Mouse (Mus musculus): ENCODE measurements around the gene Nr4a1. TPM values are rescaled to one million over a fixed set of nuclear protein-coding genes. Genes with fewer than 3 reads are reported as not detected.

Nr4a1 gene
- total and polyA plus RNA-seq, 2 experiments from 2014 or later, result 8.6 to 56.0 TPM

GRCm38 (mm10) chr15:101266132-101266963 lies 12.3 kb downstream of the Nr4a1 start:
- H3K27ac ChIP-seq (ENCODE audit: low read depth), result peak overlapping the region; percentile 91
- no peaks in the 10 kb centered on the region for H3K9me3 ChIP-seq (replicated peaks; ENCODE audit: control insufficient read depth, low read length)
- H3K9ac ChIP-seq (replicated peaks; ENCODE audit: low read depth, low read length), result peak overlapping the region; percentile 61
- peak overlapping the region; percentile 64 for H3K4me3 ChIP-seq (ENCODE audit: low read depth, low read length)
- TF ChIP-seq CTCF (IDR thresholded peaks at IDR 0.05; ENCODE audit: low read depth) (no peak; the same call in none of the 2 replicates), EP300 (IDR thresholded peaks at IDR 0.05; ENCODE audit: low read depth) (peak; percentile 84)
- DNase-seq (ENCODE audit: low spot score) (peak; percentile 95), ATAC-seq (ENCODE audit: insufficient read depth, low read depth) (peak; percentile 92)
- H3K4me1 ChIP-seq (ENCODE audit: control insufficient read depth, insufficient read depth), result peaks cover 39% of the 10 kb centered on the region
- no peaks in the 10 kb centered on the region for H3K27me3 ChIP-seq (ENCODE audit: control insufficient read depth, insufficient read depth, low read length)
- peak overlapping the region; percentile 95 for H3K4me2 ChIP-seq (ENCODE audit: low read depth, low read length)
- 2% methylated on average over 55 of the region's 57 CpGs for WGBS
- H3K36me3 ChIP-seq (replicated peaks; ENCODE audit: control insufficient read depth, insufficient read depth, low read length), result peaks cover 15% of the 10 kb centered on the region

- DNase-seq (ENCODE audit: low spot score), result no peak
- Histone ChIP-seq H3K27me3 (ENCODE audit: control insufficient read depth, insufficient read depth, low read length) (no peaks in the 10 kb centered on the region), H3K27ac (ENCODE audit: low read depth) (peak overlapping the region; percentile 52), H3K9ac (replicated peaks; ENCODE audit: low read depth, low read length) (peak overlapping the region; percentile 61), H3K4me3 (ENCODE audit: low read depth, low read length) (peak overlapping the region; percentile 64), H3K36me3 (replicated peaks; ENCODE audit: control insufficient read depth, insufficient read depth, low read length) (peaks cover 25% of the 10 kb centered on the region), H3K9me3 (replicated peaks; ENCODE audit: control insufficient read depth, low read length) (no peaks in the 10 kb centered on the region), H3K4me1 (ENCODE audit: control insufficient read depth, insufficient read depth) (peaks cover 29% of the 10 kb centered on the region), H3K4me2 (ENCODE audit: low read depth, low read length) (peak overlapping the region; percentile 95)
- 5% methylated on average over 25 of the region's 25 CpGs for WGBS
- no peak for TF ChIP-seq CTCF (IDR thresholded peaks at IDR 0.05; ENCODE audit: low read depth)
- TF ChIP-seq EP300 (IDR thresholded peaks at IDR 0.05; ENCODE audit: low read depth), result no peak
- no peak for ATAC-seq (ENCODE audit: insufficient read depth, low read depth)
Measured at GRCm38 (mm10) chr15:101267053-101268032, 13.3 kb downstream of the Nr4a1 start.

- H3K4me2 ChIP-seq (ENCODE audit: low read depth, low read length), result no peak overlapping the region
- no peak overlapping the region for H3K4me3 ChIP-seq (ENCODE audit: low read depth, low read length)
- H3K4me1 ChIP-seq (ENCODE audit: control insufficient read depth, insufficient read depth), result peaks cover 23% of the 10 kb centered on the region
- WGBS, result 87% methylated on average over 29 of the region's 29 CpGs
- no peaks in the 10 kb centered on the region for H3K9me3 ChIP-seq (replicated peaks; ENCODE audit: control insufficient read depth, low read length)
- no peak overlapping the region for H3K27ac ChIP-seq (ENCODE audit: low read depth)
- H3K36me3 ChIP-seq (replicated peaks; ENCODE audit: control insufficient read depth, insufficient read depth, low read length), result peaks cover 51% of the 10 kb centered on the region
- TF ChIP-seq EP300 (IDR thresholded peaks at IDR 0.05; ENCODE audit: low read depth) (no peak), CTCF (IDR thresholded peaks at IDR 0.05; ENCODE audit: low read depth) (no peak)
- no peaks in the 10 kb centered on the region for H3K27me3 ChIP-seq (ENCODE audit: control insufficient read depth, insufficient read depth, low read length)
- no peak for DNase-seq (ENCODE audit: low spot score)
- H3K9ac ChIP-seq (replicated peaks; ENCODE audit: low read depth, low read length), result no peak overlapping the region
- no peak for ATAC-seq (ENCODE audit: insufficient read depth, low read depth)
Measured at GRCm38 (mm10) chr15:101270101-101270820, 16.2 kb downstream of the Nr4a1 start.

- H3K4me2 ChIP-seq (ENCODE audit: low read depth, low read length), result no peak overlapping the region
- no peaks in the 10 kb centered on the region for H3K27me3 ChIP-seq (ENCODE audit: control insufficient read depth, insufficient read depth, low read length)
- H3K4me1 ChIP-seq (ENCODE audit: control insufficient read depth, insufficient read depth), result peaks cover 16% of the 10 kb centered on the region
- peaks cover 51% of the 10 kb centered on the region for H3K36me3 ChIP-seq (replicated peaks; ENCODE audit: control insufficient read depth, insufficient read depth, low read length)
- ATAC-seq (ENCODE audit: insufficient read depth, low read depth) (no peak), DNase-seq (ENCODE audit: low spot score) (no peak)
- WGBS, result 76% methylated on average over 3 of the region's 3 CpGs
- no peak overlapping the region for H3K27ac ChIP-seq (ENCODE audit: low read depth)
- no peaks in the 10 kb centered on the region for H3K9me3 ChIP-seq (replicated peaks; ENCODE audit: control insufficient read depth, low read length)
- H3K9ac ChIP-seq (replicated peaks; ENCODE audit: low read depth, low read length), result no peak overlapping the region
- no peak overlapping the region for H3K4me3 ChIP-seq (ENCODE audit: low read depth, low read length)
- TF ChIP-seq EP300 (IDR thresholded peaks at IDR 0.05; ENCODE audit: low read depth) (no peak), CTCF (IDR thresholded peaks at IDR 0.05; ENCODE audit: low read depth) (no peak)
Measured at GRCm38 (mm10) chr15:101271107-101271506, 17.0 kb downstream of the Nr4a1 start.

- H3K27ac ChIP-seq (ENCODE audit: low read depth), result no peak overlapping the region
- DNase-seq (ENCODE audit: low spot score) (no peak), ATAC-seq (ENCODE audit: insufficient read depth, low read depth) (no peak)
- H3K4me2 ChIP-seq (ENCODE audit: low read depth, low read length), result no peak overlapping the region
- TF ChIP-seq EP300 (IDR thresholded peaks at IDR 0.05; ENCODE audit: low read depth), result no peak
- no peaks in the 10 kb centered on the region for H3K9me3 ChIP-seq (replicated peaks; ENCODE audit: control insufficient read depth, low read length)
- no peak overlapping the region for H3K4me3 ChIP-seq (ENCODE audit: low read depth, low read length)
- no peak overlapping the region for H3K9ac ChIP-seq (replicated peaks; ENCODE audit: low read depth, low read length)
- WGBS, result 91% methylated on average over 15 of the region's 15 CpGs
- peaks cover 51% of the 10 kb centered on the region for H3K36me3 ChIP-seq (replicated peaks; ENCODE audit: control insufficient read depth, insufficient read depth, low read length)
- 0 out of 2 replicates have a peak, but pooled peaks cover 13% of the 10 kb centered on the region for H3K4me1 ChIP-seq (ENCODE audit: control insufficient read depth, insufficient read depth)
- no peaks in the 10 kb centered on the region for H3K27me3 ChIP-seq (ENCODE audit: control insufficient read depth, insufficient read depth, low read length)
Measured at GRCm38 (mm10) chr15:101271513-101271912, 17.4 kb downstream of the Nr4a1 start.

Data from heart, postnatal 0 days (tissue).